Mouse (Mus musculus): ENCODE results near the gene Gfra1.

The Gfra1 gene

GRCm38 (mm10) chr19:58238325-58238724 is 217.4 kb downstream of the Gfra1 start:
- no peak for DNase-seq

GRCm38 (mm10) chr19:58227725-58228124 is 228.0 kb downstream of the Gfra1 start:
- DNase-seq = peak; percentile 72

GRCm38 (mm10) chr19:58226882-58227281 is 228.8 kb downstream of the Gfra1 start:
- DNase-seq = no peak

GRCm38 (mm10) chr19:58220061-58220831 is 235.5 kb downstream of the Gfra1 start:
- DNase-seq = peak; percentile 73

GRCm38 (mm10) chr19:58217591-58217990 is 238.1 kb downstream of the Gfra1 start:
- no peak for DNase-seq

- no peak for DNase-seq
These were observed 249.1 kb downstream of the Gfra1 start for GRCm38 (mm10) chr19:58206496-58207044.

GRCm38 (mm10) chr19:58205470-58205869 is 250.2 kb downstream of the Gfra1 start:
- DNase-seq = no peak

- no peak for DNase-seq
These were observed 253.1 kb downstream of the Gfra1 start for GRCm38 (mm10) chr19:58202627-58203026.

- DNase-seq = no peak
These were observed 256.0 kb downstream of the Gfra1 start for GRCm38 (mm10) chr19:58199679-58200078.

- DNase-seq = no peak
These were observed 261.8 kb downstream of the Gfra1 start for GRCm38 (mm10) chr19:58193733-58194456.

- DNase-seq = no peak
These were observed 264.8 kb downstream of the Gfra1 start for GRCm38 (mm10) chr19:58190947-58191346.

GRCm38 (mm10) chr19:58186558-58186957 is 269.2 kb downstream of the Gfra1 start:
- DNase-seq = no peak
